Mouse (Mus musculus) left cerebral cortex, postnatal 36 days (tissue): ENCODE measurements at regions not wholly inside any gene's neighbourhood (a gene's known extent, or its start where the extent isn't known, plus 50 kb on each side); places are given as distances from the start of the nearest gene placed in this dataset.
"Not testable (repeated sequence)": the region's sequence is repeated elsewhere in the genome, so short reads cannot be mapped to it uniquely, and the experiment has no call there.

Experiments
- DNase-seq, 2 experiments: peaks; one replicate each; pipeline ENCODE4 v3.0.0; 2021 to 2022; ENCODE audit warnings: low spot score in 2 of 2, mixed read lengths in 1 of 2
- intact Hi-C: fragments of 180-260 bp; cut with DNase I; formaldehyde crosslinking; loops from one replicate; pipeline ENCODE4 v1.15.1; 2025

DNA sequence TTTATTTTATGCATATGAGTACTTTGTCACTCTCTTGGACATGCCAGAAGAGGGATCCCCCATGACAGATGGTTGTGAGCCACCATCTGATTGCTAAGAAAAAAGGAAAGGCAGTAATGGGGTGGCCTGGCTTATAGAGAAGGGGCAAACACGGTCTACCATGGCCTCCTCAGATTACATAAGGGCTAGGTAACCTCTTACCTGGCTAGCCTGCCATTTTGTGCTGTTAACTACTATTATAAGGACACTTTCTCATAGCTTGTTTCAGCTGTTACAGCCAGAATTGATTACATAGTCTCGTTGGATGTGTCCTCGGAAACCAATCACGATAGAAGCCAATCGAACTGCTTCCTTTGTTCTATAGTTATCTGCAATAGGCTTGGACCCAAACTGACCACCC is 60.9 kb upstream of the Gm14496 start:
- DNase-seq, result no peak
- intact Hi-C loops, result loop anchor here (2.0 kb wide), 1 partner anchor 13 kb away; no protein-coding TSS in a partner anchor

DNA sequence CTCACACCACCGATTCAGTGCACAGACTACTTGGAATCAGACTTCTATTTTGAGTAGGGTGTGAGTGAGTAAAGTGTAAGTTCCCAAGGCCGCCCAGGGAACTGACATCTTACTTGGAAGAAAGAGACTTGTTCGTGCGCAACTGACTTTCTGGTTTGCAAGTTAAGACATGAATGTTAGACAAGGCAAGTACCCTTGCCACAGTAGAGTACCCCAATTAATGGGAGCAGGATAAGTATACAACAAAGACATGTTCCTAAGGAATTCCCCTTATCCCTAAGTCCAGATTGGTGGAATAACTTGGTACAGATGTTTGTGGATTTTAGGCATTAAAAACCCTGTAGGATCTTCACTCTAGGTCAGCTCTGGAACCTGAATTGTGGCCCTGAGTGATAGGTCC is 60.4 kb upstream of the Gm14496 start:
- intact Hi-C loops, result loop anchor here (2.0 kb wide), 1 partner anchor 14 kb away; no protein-coding TSS in a partner anchor
- not testable (repeated sequence) for DNase-seq

DNA sequence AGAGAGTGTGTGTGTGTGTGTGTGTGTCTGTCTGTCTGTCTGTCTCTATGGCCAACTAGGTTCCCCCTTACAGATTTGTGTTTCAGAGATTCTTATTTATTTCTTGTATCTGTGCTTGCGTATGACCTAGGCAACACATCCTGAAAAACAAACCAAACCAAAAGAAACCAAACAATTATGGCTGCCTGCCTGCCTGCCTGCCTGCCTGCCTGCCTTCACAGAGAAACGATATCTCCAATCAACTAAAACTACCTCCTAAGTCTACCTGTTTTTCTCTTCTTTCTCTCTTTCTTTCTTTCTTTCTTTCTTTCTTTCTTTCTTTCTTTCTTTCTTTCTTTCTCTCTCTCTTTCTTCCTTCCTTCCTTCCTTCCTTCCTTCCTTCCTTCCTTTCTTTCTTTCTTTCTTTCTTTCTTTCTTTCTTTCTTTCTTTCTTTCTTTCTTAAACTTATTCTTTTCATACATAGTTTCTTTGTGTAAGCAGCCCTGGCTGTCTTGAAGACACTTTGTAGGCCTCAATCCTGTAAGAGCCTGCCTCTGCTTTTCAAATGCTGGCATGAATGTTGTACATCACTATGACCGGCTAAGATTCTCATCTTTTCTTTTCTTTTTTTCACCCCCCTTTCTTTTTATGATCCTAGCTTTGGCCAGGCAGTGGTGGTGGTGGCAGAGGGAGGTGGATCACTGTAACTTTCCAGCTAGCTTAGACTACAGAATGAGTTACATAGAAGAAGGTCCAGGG is 59.7 kb upstream of the Gm14496 start:
- intact Hi-C loops, result loop anchor here (2.0 kb wide), 1 partner anchor 14 kb away; no protein-coding TSS in a partner anchor
- DNase-seq, result not testable (repeated sequence)

DNA sequence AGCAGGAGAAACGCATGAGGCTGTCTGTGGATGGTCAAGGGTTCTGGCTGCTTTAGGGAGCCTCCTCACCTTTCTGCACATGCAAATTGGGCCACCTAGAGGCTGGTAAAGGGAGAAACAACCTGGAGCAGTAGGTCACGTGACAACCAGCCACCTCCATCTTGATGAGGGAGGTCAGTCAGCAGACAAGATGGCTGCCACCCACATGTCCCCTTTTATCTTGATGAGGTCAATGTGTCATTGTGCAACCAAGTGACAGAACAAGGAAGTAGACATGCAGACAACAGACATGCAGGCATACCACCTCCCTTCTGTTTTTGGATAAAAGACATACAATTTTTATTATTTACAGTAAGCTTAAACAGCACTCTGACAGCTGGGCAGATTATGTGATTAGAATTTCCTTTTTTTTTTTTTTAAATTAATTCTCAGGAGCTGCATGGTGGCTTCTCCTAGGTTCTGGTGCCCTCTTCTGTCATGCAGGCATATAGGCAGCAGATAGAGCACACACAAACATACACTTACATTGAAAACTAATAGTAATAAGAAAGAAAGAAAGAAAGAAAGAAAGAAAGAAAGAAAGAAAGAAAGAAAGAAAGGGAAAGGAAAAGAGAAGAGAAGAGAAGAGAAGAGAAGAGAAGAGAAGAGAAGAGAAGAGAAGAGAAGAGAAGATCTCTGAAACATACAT is 58.9 kb upstream of the Gm14496 start:
- intact Hi-C loops, result loop anchor here (2.0 kb wide), 1 partner anchor 15 kb away; no protein-coding TSS in a partner anchor
- no peak for DNase-seq
